Mouse (Mus musculus) brain, embryonic 14.5 days (tissue): ENCODE measurements around the gene Gm4631. TPM values are rescaled to one million over a fixed set of nuclear protein-coding genes. Genes with fewer than 3 reads are reported as not detected.
"Not testable (repeated sequence)": the region's sequence is repeated elsewhere in the genome, so short reads cannot be mapped to it uniquely, and the experiment has no call there.

ENCODE experiments used
- DNase-seq: peaks from one replicate; pipeline ENCODE4 v3.0.0-alpha.2; 2011; ENCODE audit warnings: low read depth
- polyA plus RNA-seq: library from polyadenylated mRNA; depleted of rRNA; stranded (reverse); fragments of >200 nt; gene quantifications from 2 replicates; pipeline ENCODE4 v1.2.3, GENCODE M21; 2012; rRNA removed

Gene Gm4631
- 10.8 and 12.8 TPM in 2 replicates for polyA plus RNA-seq

DNA sequence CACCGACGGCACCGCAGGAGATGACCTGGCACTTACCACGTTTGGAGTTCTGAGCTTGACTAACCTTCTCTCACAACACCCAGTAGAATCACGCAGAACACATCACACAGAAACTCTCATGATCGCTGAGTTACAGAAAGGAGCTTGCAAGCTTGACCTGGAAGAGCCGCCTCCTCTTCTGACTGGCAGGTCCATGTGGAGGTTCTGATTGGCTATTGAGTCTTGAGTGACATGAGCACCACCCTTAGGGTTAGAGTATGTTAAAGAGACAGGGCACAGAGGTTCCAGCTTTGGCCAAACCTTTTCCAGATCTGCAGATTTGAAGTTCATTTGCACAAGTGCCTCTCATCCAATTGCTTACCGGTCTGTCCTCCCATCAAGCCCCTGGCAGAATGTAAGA lies at the start of gene Gm4631:
TSS of gene Gm4631 (minus strand) at position 101 of the 400 bp plus-strand sequence.
- not testable (repeated sequence) for DNase-seq

DNA sequence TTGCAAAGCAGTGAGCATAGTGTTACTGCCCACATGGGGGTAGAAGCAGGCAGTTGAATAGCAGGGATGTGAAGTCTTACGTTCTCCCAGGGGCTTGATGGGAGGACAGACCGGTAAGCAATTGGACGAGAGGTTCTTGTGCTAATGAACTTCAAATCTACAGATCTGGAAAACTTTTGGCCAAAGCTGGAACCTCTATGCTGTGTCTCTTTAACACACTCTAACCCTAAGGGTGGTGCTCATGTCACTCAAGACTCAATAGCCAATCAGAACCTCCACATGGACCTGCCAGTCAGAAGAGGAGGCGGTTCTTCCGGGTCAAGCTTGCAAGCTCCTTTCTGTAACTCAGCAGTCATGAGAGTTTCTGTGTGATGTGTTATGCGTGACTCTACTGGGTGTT lies 34.1 kb upstream of the Gm4631 start, which contains the start of gene Zfp968:
TSS of gene Zfp968 (plus strand) at position 301 of the 400 bp plus-strand sequence.
- DNase-seq, result not testable (repeated sequence)

- DNase-seq, result not testable (repeated sequence)
Measured at GRCm38 (mm10) chr2:175274825-175275224, 63.2 kb downstream of the Gm4631 start, which contains the start of gene Gm14440. TSS of gene Gm14440 (plus strand) at chr2:175275125.

Other genes starting within 250 kb of the Gm4631 start
- 6.5 and 8.1 TPM in 2 replicates for gene Gm14399, start 196.2 kb downstream of the Gm4631 start, polyA plus RNA-seq
- 1.2 and 1.9 TPM in 2 replicates for gene Gm14443, start 162.3 kb downstream of the Gm4631 start, polyA plus RNA-seq
- gene Gm14391, start 131.3 kb downstream of the Gm4631 start, polyA plus RNA-seq, result 12.4 and 14.3 TPM in 2 replicates
- not detected in 2 replicates for gene Gm14440, start 63.1 kb downstream of the Gm4631 start, polyA plus RNA-seq
- 2.5 and 3.5 TPM in 2 replicates for gene Zfp968, start 34.2 kb upstream of the Gm4631 start, polyA plus RNA-seq
- gene Gm4724, start 97.6 kb upstream of the Gm4631 start, polyA plus RNA-seq, result 8.7 and 9.4 TPM in 2 replicates
- 3.1 and 3.7 TPM in 2 replicates for gene Zfp965, start 131.8 kb upstream of the Gm4631 start, polyA plus RNA-seq